Mouse (Mus musculus): ENCODE data around the gene Ascc2. TPM values are rescaled to one million over a fixed set of nuclear protein-coding genes. Genes with fewer than 3 reads are reported as not detected.

The Ascc2 gene
- polyA plus RNA-seq, 1 experiment from 2014 or later: 36.7 TPM

GRCm38 (mm10) chr11:4622442-4622986, 15.0 kb upstream of the Ascc2 start:
- H3K9me3 ChIP-seq (ENCODE audit: control insufficient read depth, low read length): no peaks in the 10 kb centered on the region
- no peak overlapping the region for H3K27ac ChIP-seq (ENCODE audit: low read depth, low read length)
- 82% methylated on average over 7 of the region's 7 CpGs for WGBS
- H3K4me3 ChIP-seq (ENCODE audit: low read depth, low read length): no peak overlapping the region
- H3K27me3 ChIP-seq (ENCODE audit: control insufficient read depth, insufficient read depth, low read length): no peaks in the 10 kb centered on the region
- no peak for ATAC-seq (replicated peaks; ENCODE audit: low FRiP score)
- no peaks in the 10 kb centered on the region for H3K36me3 ChIP-seq (ENCODE audit: control insufficient read depth, insufficient read depth, low read length)
- H3K4me2 ChIP-seq (ENCODE audit: low read depth, low read length, severe bottlenecking): no peak overlapping the region
- H3K9ac ChIP-seq (ENCODE audit: low read length): no peak overlapping the region
- no peaks in the 10 kb centered on the region for H3K4me1 ChIP-seq (replicated peaks; ENCODE audit: control insufficient read depth, insufficient read depth, low read length)
- no peak for DNase-seq (ENCODE audit: low spot score)

GRCm38 (mm10) chr11:4622997-4623396, 14.6 kb upstream of the Ascc2 start:
- H3K9me3 ChIP-seq (ENCODE audit: control insufficient read depth, low read length): no peaks in the 10 kb centered on the region
- ATAC-seq (replicated peaks; ENCODE audit: low FRiP score) (no peak), DNase-seq (ENCODE audit: low spot score) (no peak)
- H3K36me3 ChIP-seq (ENCODE audit: control insufficient read depth, insufficient read depth, low read length): no peaks in the 10 kb centered on the region
- no peak overlapping the region for H3K9ac ChIP-seq (ENCODE audit: low read length)
- H3K27me3 ChIP-seq (ENCODE audit: control insufficient read depth, insufficient read depth, low read length): no peaks in the 10 kb centered on the region
- no peak overlapping the region for H3K4me2 ChIP-seq (ENCODE audit: low read depth, low read length, severe bottlenecking)
- H3K4me3 ChIP-seq (ENCODE audit: low read depth, low read length): no peak overlapping the region
- no peaks in the 10 kb centered on the region for H3K4me1 ChIP-seq (replicated peaks; ENCODE audit: control insufficient read depth, insufficient read depth, low read length)
- H3K27ac ChIP-seq (ENCODE audit: low read depth, low read length): no peak overlapping the region
- 66% methylated on average over 5 of the region's 5 CpGs for WGBS

- no peaks in the 10 kb centered on the region for H3K27me3 ChIP-seq (ENCODE audit: control insufficient read depth, insufficient read depth, low read length)
- 0 out of 2 replicates have a peak, but pooled peaks cover 2% of the 10 kb centered on the region for H3K4me1 ChIP-seq (replicated peaks; ENCODE audit: control insufficient read depth, insufficient read depth, low read length)
- H3K9me3 ChIP-seq (ENCODE audit: control insufficient read depth, low read length): no peaks in the 10 kb centered on the region
- H3K4me3 ChIP-seq (ENCODE audit: low read depth, low read length): no peak overlapping the region
- DNase-seq (ENCODE audit: low spot score) (no peak), ATAC-seq (replicated peaks; ENCODE audit: low FRiP score) (no peak)
- 73% methylated on average over 7 of the region's 7 CpGs for WGBS
- H3K36me3 ChIP-seq (ENCODE audit: control insufficient read depth, insufficient read depth, low read length): no peaks in the 10 kb centered on the region
- H3K4me2 ChIP-seq (ENCODE audit: low read depth, low read length, severe bottlenecking): no peak overlapping the region
- no peak overlapping the region for H3K9ac ChIP-seq (ENCODE audit: low read length)
- no peak overlapping the region for H3K27ac ChIP-seq (ENCODE audit: low read depth, low read length)
Observed at GRCm38 (mm10) chr11:4625931-4626330, 11.6 kb upstream of the Ascc2 start.

DNA sequence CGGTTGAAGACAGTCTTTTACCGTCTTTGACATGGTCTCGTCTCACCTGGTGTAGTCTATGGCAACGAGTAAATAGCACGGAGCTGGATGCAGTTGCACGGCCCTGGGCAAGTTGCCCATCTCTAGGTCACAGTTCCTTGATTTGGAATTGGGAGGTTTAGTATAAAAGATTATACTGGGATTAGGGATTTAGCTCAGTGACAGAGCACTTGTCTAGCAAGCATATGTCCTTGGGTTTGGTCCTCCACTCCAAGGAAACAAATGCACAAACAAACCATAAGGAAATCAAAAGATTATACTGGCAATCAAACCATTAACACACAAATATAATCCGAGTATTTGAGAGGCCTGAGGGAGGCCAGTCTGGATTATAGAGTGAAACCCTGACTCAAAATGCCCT, 9.9 kb upstream of the Ascc2 start:
- no peak for ATAC-seq (replicated peaks; ENCODE audit: low FRiP score)
- no peak overlapping the region for H3K4me2 ChIP-seq (ENCODE audit: low read depth, low read length, severe bottlenecking)

DNA sequence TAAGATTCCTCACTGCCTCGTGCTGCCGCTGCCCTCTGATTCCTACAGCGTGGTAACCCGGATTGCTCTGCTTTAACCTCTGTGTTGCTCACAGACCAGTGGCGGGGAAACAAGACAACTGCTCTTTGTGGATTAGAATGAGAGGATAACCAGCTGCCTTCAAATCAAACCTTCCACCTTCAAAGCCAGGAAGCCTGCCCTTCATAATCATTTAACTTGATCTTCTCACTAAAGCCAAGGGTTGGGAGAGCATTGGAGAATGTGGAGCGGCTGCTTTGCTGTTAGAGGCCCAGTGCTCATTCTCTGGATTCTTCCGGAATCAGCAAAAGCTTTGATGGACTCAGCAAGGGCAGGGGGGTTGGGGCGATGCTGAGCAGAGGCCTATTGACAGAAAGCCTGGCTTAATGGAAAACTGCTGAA, 7.7 kb upstream of the Ascc2 start:
- 0 out of 2 replicates have a peak overlapping the region, but pooled peaks have one; percentile 18 for H3K27ac ChIP-seq (ENCODE audit: low read depth, low read length)
- no peak overlapping the region for H3K4me2 ChIP-seq (ENCODE audit: low read depth, low read length, severe bottlenecking)
- 0 out of 2 replicates have a peak, but pooled peaks cover 2% of the 10 kb centered on the region for H3K4me1 ChIP-seq (replicated peaks; ENCODE audit: control insufficient read depth, insufficient read depth, low read length)
- no peak overlapping the region for H3K9ac ChIP-seq (ENCODE audit: low read length)
- no peak for DNase-seq (ENCODE audit: low spot score)
- no peaks in the 10 kb centered on the region for H3K27me3 ChIP-seq (ENCODE audit: control insufficient read depth, insufficient read depth, low read length)
- 30% methylated on average over 8 of the region's 8 CpGs for WGBS
- no peaks in the 10 kb centered on the region for H3K9me3 ChIP-seq (ENCODE audit: control insufficient read depth, low read length)
- no peak overlapping the region for H3K4me3 ChIP-seq (ENCODE audit: low read depth, low read length)
- ATAC-seq (replicated peaks; ENCODE audit: low FRiP score): no peak
- no peaks in the 10 kb centered on the region for H3K36me3 ChIP-seq (ENCODE audit: control insufficient read depth, insufficient read depth, low read length)

More for the DNA sequence above, 9.9 kb upstream of the Ascc2 start:
- Histone ChIP-seq H3K27me3 (ENCODE audit: control insufficient read depth, insufficient read depth, low read length) (no peaks in the 10 kb centered on the region), H3K9ac (ENCODE audit: low read length) (no peak overlapping the region), H3K36me3 (ENCODE audit: control insufficient read depth, insufficient read depth, low read length) (no peaks in the 10 kb centered on the region), H3K27ac (ENCODE audit: low read depth, low read length) (no peak overlapping the region), H3K4me3 (ENCODE audit: low read depth, low read length) (no peak overlapping the region), H3K9me3 (ENCODE audit: control insufficient read depth, low read length) (no peaks in the 10 kb centered on the region), H3K4me1 (replicated peaks; ENCODE audit: control insufficient read depth, insufficient read depth, low read length) (0 out of 2 replicates have a peak, but pooled peaks cover 2% of the 10 kb centered on the region)
- 82% methylated on average over 7 of the region's 7 CpGs for WGBS
- no peak for DNase-seq (ENCODE audit: low spot score)

DNA sequence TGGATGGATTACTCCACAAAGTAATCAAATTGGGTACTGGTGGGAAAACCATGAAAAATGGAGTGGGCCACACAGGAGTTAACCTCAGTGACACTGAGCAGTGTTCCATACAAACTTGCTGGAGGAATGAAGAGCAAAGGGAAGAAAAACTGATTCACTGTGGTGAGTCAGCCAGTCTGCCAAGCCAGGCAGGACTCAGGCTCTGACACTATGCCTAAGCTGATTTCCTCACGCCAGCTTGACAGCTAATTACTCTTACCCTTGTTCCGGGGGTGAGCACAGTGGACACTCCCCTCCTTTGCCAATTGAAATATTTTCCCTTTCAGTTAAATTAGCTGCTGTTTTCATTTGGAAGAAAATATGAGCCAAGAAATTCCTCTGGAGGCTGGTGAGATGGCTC, 4.1 kb upstream of the Ascc2 start:
- no peaks in the 10 kb centered on the region for H3K9me3 ChIP-seq (ENCODE audit: control insufficient read depth, low read length)
- no peak for DNase-seq (ENCODE audit: low spot score)
- 68% methylated on average over 2 of the region's 2 CpGs for WGBS

GRCm38 (mm10) chr11:4634395-4634794, 3.2 kb upstream of the Ascc2 start:
- H3K27ac ChIP-seq (ENCODE audit: low read depth, low read length): no peak overlapping the region
- H3K4me1 ChIP-seq (replicated peaks; ENCODE audit: control insufficient read depth, insufficient read depth, low read length): peaks cover 2% of the 10 kb centered on the region; the same call in 1 of the 2 replicates
- no peak overlapping the region for H3K9ac ChIP-seq (ENCODE audit: low read length)
- no peaks in the 10 kb centered on the region for H3K9me3 ChIP-seq (ENCODE audit: control insufficient read depth, low read length)
- DNase-seq (ENCODE audit: low spot score) (no peak), ATAC-seq (replicated peaks; ENCODE audit: low FRiP score) (no peak)
- no peak overlapping the region for H3K4me2 ChIP-seq (ENCODE audit: low read depth, low read length, severe bottlenecking)
- H3K27me3 ChIP-seq (ENCODE audit: control insufficient read depth, insufficient read depth, low read length): no peaks in the 10 kb centered on the region
- 87% methylated on average over 5 of the region's 5 CpGs for WGBS
- no peak overlapping the region for H3K4me3 ChIP-seq (ENCODE audit: low read depth, low read length)
- no peaks in the 10 kb centered on the region for H3K36me3 ChIP-seq (ENCODE audit: control insufficient read depth, insufficient read depth, low read length)

More for the DNA sequence above, 4.1 kb upstream of the Ascc2 start:
- no peak overlapping the region for H3K4me2 ChIP-seq (ENCODE audit: low read depth, low read length, severe bottlenecking)
- H3K27ac ChIP-seq (ENCODE audit: low read depth, low read length): no peak overlapping the region
- no peak for ATAC-seq (replicated peaks; ENCODE audit: low FRiP score)
- no peak overlapping the region for H3K4me3 ChIP-seq (ENCODE audit: low read depth, low read length)
- H3K9ac ChIP-seq (ENCODE audit: low read length): no peak overlapping the region
- peaks cover 2% of the 10 kb centered on the region; the same call in 1 of the 2 replicates for H3K4me1 ChIP-seq (replicated peaks; ENCODE audit: control insufficient read depth, insufficient read depth, low read length)
- H3K27me3 ChIP-seq (ENCODE audit: control insufficient read depth, insufficient read depth, low read length): no peaks in the 10 kb centered on the region
- H3K36me3 ChIP-seq (ENCODE audit: control insufficient read depth, insufficient read depth, low read length): no peaks in the 10 kb centered on the region

DNA sequence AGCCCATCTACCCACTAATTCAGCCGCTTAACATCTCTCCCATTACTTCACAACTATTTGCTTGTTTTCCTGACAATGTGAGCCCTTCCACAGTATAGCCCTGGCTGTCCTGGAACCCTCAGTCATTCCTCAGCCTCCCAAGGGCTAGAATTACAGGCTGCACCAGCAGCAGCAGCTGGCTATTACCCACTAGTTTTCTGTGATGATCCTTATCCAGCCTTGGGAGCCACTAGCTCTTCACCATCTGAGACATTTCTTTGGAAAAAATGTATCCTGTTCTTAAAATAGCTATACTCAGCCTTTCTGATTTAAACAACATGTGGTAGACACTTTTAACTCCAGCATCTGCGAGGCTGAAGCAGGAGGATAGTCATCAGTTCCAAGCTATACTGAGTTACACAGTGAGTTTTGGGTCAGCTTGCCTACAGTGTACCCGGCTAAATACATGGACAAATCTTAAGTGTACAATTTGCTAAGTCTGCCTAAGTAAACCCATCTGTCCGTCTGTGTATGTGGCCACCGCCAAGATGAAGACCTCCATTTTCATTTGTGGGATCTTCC, 685 bp upstream of the Ascc2 start:
- Histone ChIP-seq H3K4me3 (ENCODE audit: low read depth, low read length) (no peak overlapping the region), H3K36me3 (ENCODE audit: control insufficient read depth, insufficient read depth, low read length) (no peaks in the 10 kb centered on the region), H3K9ac (ENCODE audit: low read length) (no peak overlapping the region), H3K4me2 (ENCODE audit: low read depth, low read length, severe bottlenecking) (peak overlapping the region; percentile 85), H3K27me3 (ENCODE audit: control insufficient read depth, insufficient read depth, low read length) (no peaks in the 10 kb centered on the region), H3K27ac (ENCODE audit: low read depth, low read length) (no peak overlapping the region), H3K4me1 (replicated peaks; ENCODE audit: control insufficient read depth, insufficient read depth, low read length) (no peaks in the 10 kb centered on the region; the same call in 1 of the 2 replicates), H3K9me3 (ENCODE audit: control insufficient read depth, low read length) (no peaks in the 10 kb centered on the region)
- no peak for ATAC-seq (replicated peaks; ENCODE audit: low FRiP score)
- WGBS: 63% methylated on average over 5 of the region's 5 CpGs
- DNase-seq (ENCODE audit: low spot score): no peak

GRCm38 (mm10) chr11:4638261-4638660, 714 bp downstream of the Ascc2 start:
- H3K36me3 ChIP-seq (ENCODE audit: control insufficient read depth, insufficient read depth, low read length): no peaks in the 10 kb centered on the region
- H3K4me2 ChIP-seq (ENCODE audit: low read depth, low read length, severe bottlenecking): peak overlapping the region; percentile 85
- H3K9ac ChIP-seq (ENCODE audit: low read length): peak overlapping the region; percentile 77
- no peaks in the 10 kb centered on the region; the same call in 1 of the 2 replicates for H3K4me1 ChIP-seq (replicated peaks; ENCODE audit: control insufficient read depth, insufficient read depth, low read length)
- no peaks in the 10 kb centered on the region for H3K9me3 ChIP-seq (ENCODE audit: control insufficient read depth, low read length)
- H3K27ac ChIP-seq (ENCODE audit: low read depth, low read length): no peak overlapping the region
- DNase-seq (ENCODE audit: low spot score) (no peak), ATAC-seq (replicated peaks; ENCODE audit: low FRiP score) (peak; percentile 11; the same call in 1 of the 2 replicates)
- no peaks in the 10 kb centered on the region for H3K27me3 ChIP-seq (ENCODE audit: control insufficient read depth, insufficient read depth, low read length)
- peak overlapping the region; percentile 83 for H3K4me3 ChIP-seq (ENCODE audit: low read depth, low read length)
- WGBS: 34% methylated on average over 7 of the region's 7 CpGs

All from forebrain, embryonic 11.5 days (tissue).